Mouse (Mus musculus): Measurements from ENCODE around the gene Il1rl2. TPM values are rescaled to one million over a fixed set of nuclear protein-coding genes. Genes with fewer than 3 reads are reported as not detected.

Il1rl2 gene
- polyA plus RNA-seq, 1 experiment, result 0.90 TPM

- H3K27ac ChIP-seq (ENCODE audit: insufficient read depth, low read depth, low read length), result no peak overlapping the region
- H3K27me3 ChIP-seq (ENCODE audit: control insufficient read depth, insufficient read depth, low read length), result no peaks in the 10 kb centered on the region
- H3K4me1 ChIP-seq (ENCODE audit: control insufficient read depth, insufficient read depth, insufficient read length, low read length), result no peaks in the 10 kb centered on the region
- 50% methylated on average over 4 of the region's 4 CpGs for WGBS
- no peaks in the 10 kb centered on the region for H3K36me3 ChIP-seq (ENCODE audit: control insufficient read depth, insufficient read depth, low read length)
- no peak overlapping the region for H3K4me3 ChIP-seq (ENCODE audit: low read depth, low read length)
- TF ChIP-seq CTCF (IDR thresholded peaks at IDR 0.05; ENCODE audit: extremely low read depth, insufficient read length, insufficient replicate concordance, low read depth, low read length) (no peak), POLR2A (IDR thresholded peaks at IDR 0.05; ENCODE audit: low read depth, low read length) (no peak)
Observed at GRCm38 (mm10) chr1:40352158-40352903, 27.9 kb downstream of the Il1rl2 start.

DNA sequence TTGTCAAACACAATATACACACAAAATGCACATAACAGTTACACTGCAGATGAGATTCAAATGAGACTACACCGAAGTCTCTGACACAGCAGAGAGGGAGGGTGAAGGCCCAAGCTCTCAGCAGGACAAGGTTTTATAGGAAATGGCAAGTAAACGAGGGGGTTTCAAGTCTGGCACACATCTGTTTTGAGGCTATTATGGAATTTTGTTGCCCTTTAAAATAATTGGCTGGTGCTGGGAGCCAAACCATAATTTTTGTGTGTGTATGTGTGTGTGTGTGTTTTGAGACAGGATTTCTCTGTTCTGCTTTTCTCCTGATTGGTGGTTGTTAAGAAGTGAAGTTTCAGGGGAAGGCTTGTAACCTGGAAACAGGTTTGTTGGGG lies 28.5 kb downstream of the Il1rl2 start:
- 69% methylated on average over 2 of the region's 2 CpGs for WGBS
- H3K4me1 ChIP-seq (ENCODE audit: control insufficient read depth, insufficient read depth, insufficient read length, low read length), result no peaks in the 10 kb centered on the region
- H3K27ac ChIP-seq (ENCODE audit: insufficient read depth, low read depth, low read length), result no peak overlapping the region
- H3K27me3 ChIP-seq (ENCODE audit: control insufficient read depth, insufficient read depth, low read length), result no peaks in the 10 kb centered on the region
- no peaks in the 10 kb centered on the region for H3K36me3 ChIP-seq (ENCODE audit: control insufficient read depth, insufficient read depth, low read length)
- H3K4me3 ChIP-seq (ENCODE audit: low read depth, low read length), result no peak overlapping the region
- no peak for TF ChIP-seq CTCF (IDR thresholded peaks at IDR 0.05; ENCODE audit: extremely low read depth, insufficient read length, insufficient replicate concordance, low read depth, low read length)

- no peak for TF ChIP-seq CTCF (IDR thresholded peaks at IDR 0.05; ENCODE audit: extremely low read depth, insufficient read length, insufficient replicate concordance, low read depth, low read length)
- TF ChIP-seq POLR2A (IDR thresholded peaks at IDR 0.05; ENCODE audit: low read depth, low read length), result no peak
- H3K27ac ChIP-seq (ENCODE audit: insufficient read depth, low read depth, low read length), result no peak overlapping the region
- no peak overlapping the region for H3K4me3 ChIP-seq (ENCODE audit: low read depth, low read length)
- no peaks in the 10 kb centered on the region for H3K27me3 ChIP-seq (ENCODE audit: control insufficient read depth, insufficient read depth, low read length)
- WGBS, result 78% methylated on average over 3 of the region's 3 CpGs
- H3K4me1 ChIP-seq (ENCODE audit: control insufficient read depth, insufficient read depth, insufficient read length, low read length), result no peaks in the 10 kb centered on the region
- H3K36me3 ChIP-seq (ENCODE audit: control insufficient read depth, insufficient read depth, low read length), result no peaks in the 10 kb centered on the region
Observed at GRCm38 (mm10) chr1:40354665-40355064, 30.3 kb downstream of the Il1rl2 start.

- H3K4me3 ChIP-seq (ENCODE audit: low read depth, low read length), result no peak overlapping the region
- no peaks in the 10 kb centered on the region for H3K27me3 ChIP-seq (ENCODE audit: control insufficient read depth, insufficient read depth, low read length)
- no peaks in the 10 kb centered on the region for H3K4me1 ChIP-seq (ENCODE audit: control insufficient read depth, insufficient read depth, insufficient read length, low read length)
- 82% methylated on average over 4 of the region's 4 CpGs for WGBS
- no peak for TF ChIP-seq CTCF (IDR thresholded peaks at IDR 0.05; ENCODE audit: extremely low read depth, insufficient read length, insufficient replicate concordance, low read depth, low read length)
- TF ChIP-seq POLR2A (IDR thresholded peaks at IDR 0.05; ENCODE audit: low read depth, low read length), result no peak
- no peaks in the 10 kb centered on the region for H3K36me3 ChIP-seq (ENCODE audit: control insufficient read depth, insufficient read depth, low read length)
- no peak overlapping the region for H3K27ac ChIP-seq (ENCODE audit: insufficient read depth, low read depth, low read length)
Observed at GRCm38 (mm10) chr1:40355431-40355843, 31.0 kb downstream of the Il1rl2 start.

DNA sequence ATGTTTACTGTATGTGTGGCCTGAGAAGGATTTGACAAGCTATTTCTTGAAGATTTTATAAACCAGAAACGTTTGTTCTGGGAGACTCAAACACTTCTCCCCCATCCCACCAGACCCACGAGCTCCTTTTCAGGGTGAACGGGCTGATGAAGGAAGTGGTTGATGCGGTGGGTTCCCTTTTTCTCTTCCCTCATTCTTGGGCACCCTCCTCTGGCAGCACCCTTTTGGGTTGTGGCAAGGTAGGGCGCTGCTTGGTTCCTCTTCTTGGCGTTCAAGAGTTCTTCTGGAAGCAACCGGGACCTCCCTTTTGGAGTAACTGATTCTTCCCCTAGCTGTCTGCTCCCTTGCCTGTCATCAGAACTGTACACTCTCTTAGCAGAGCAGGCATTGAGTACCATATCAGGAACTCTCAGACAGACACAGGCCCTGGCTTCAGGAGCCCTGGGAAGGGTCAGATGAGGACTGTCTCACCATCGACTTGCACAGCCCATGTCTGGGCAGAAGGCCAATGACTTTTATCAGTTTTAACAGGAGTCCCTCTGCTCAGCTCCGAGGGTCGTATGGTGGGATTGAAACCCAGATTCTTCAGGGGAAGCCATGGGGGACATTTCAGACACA lies 31.6 kb downstream of the Il1rl2 start:
- Histone ChIP-seq H3K36me3 (ENCODE audit: control insufficient read depth, insufficient read depth, low read length) (no peaks in the 10 kb centered on the region), H3K4me1 (ENCODE audit: control insufficient read depth, insufficient read depth, insufficient read length, low read length) (no peaks in the 10 kb centered on the region), H3K27me3 (ENCODE audit: control insufficient read depth, insufficient read depth, low read length) (no peaks in the 10 kb centered on the region), H3K27ac (ENCODE audit: insufficient read depth, low read depth, low read length) (no peak overlapping the region), H3K4me3 (ENCODE audit: low read depth, low read length) (no peak overlapping the region)
- 54% methylated on average over 10 of the region's 10 CpGs for WGBS
- no peak for TF ChIP-seq POLR2A (IDR thresholded peaks at IDR 0.05; ENCODE audit: low read depth, low read length)
- no peak for TF ChIP-seq CTCF (IDR thresholded peaks at IDR 0.05; ENCODE audit: extremely low read depth, insufficient read length, insufficient replicate concordance, low read depth, low read length)

- H3K36me3 ChIP-seq (ENCODE audit: control insufficient read depth, insufficient read depth, low read length), result no peaks in the 10 kb centered on the region
- 53% methylated on average over 2 of the region's 2 CpGs for WGBS
- H3K4me3 ChIP-seq (ENCODE audit: low read depth, low read length), result no peak overlapping the region
- no peak for TF ChIP-seq CTCF (IDR thresholded peaks at IDR 0.05; ENCODE audit: extremely low read depth, insufficient read length, insufficient replicate concordance, low read depth, low read length)
- no peak for TF ChIP-seq POLR2A (IDR thresholded peaks at IDR 0.05; ENCODE audit: low read depth, low read length)
- no peaks in the 10 kb centered on the region for H3K27me3 ChIP-seq (ENCODE audit: control insufficient read depth, insufficient read depth, low read length)
- H3K4me1 ChIP-seq (ENCODE audit: control insufficient read depth, insufficient read depth, insufficient read length, low read length), result no peaks in the 10 kb centered on the region
- no peak overlapping the region for H3K27ac ChIP-seq (ENCODE audit: insufficient read depth, low read depth, low read length)
Observed at GRCm38 (mm10) chr1:40357921-40358320, 33.5 kb downstream of the Il1rl2 start.

DNA sequence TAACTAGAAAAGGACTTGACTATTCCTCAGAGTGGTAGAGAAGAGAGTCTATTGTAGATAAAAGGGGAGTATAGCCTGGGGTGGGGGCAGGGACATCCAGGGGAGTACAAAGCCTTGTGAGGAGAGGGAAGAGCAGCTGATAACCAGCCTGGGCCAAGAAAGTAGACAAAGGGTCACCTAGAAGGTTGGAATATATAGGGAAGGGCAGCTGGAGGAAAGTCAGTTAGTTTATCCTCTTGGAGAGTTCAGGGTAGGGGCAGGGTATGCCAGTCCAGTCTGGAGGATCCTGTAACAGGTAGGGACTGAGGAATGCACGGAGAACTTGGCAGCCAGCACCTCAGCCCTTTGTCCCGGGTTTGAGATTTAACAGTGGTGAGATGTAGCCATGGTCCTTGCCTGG lies 33.9 kb downstream of the Il1rl2 start:
- Histone ChIP-seq H3K4me3 (ENCODE audit: low read depth, low read length) (no peak overlapping the region), H3K27me3 (ENCODE audit: control insufficient read depth, insufficient read depth, low read length) (no peaks in the 10 kb centered on the region), H3K27ac (ENCODE audit: insufficient read depth, low read depth, low read length) (no peak overlapping the region), H3K4me1 (ENCODE audit: control insufficient read depth, insufficient read depth, insufficient read length, low read length) (no peaks in the 10 kb centered on the region), H3K36me3 (ENCODE audit: control insufficient read depth, insufficient read depth, low read length) (no peaks in the 10 kb centered on the region)
- no peak for TF ChIP-seq POLR2A (IDR thresholded peaks at IDR 0.05; ENCODE audit: low read depth, low read length)
- TF ChIP-seq CTCF (IDR thresholded peaks at IDR 0.05; ENCODE audit: extremely low read depth, insufficient read length, insufficient replicate concordance, low read depth, low read length), result no peak
- 63% methylated on average over 2 of the region's 2 CpGs for WGBS

All from small intestine, adult 2 months (tissue).